Mouse (Mus musculus) liver, embryonic 12.5 days (tissue): ENCODE measurements around the gene Eif2b3. TPM values are rescaled to one million over a fixed set of nuclear protein-coding genes. Genes with fewer than 3 reads are reported as not detected.

Experiments
- ATAC-seq: fragments of 200-750 bp; cut with Nextera tagmentation; 2 replicates; pipeline ENCODE4 v1.8.0; 2017; ENCODE audit warnings: moderate number of reproducible peaks, mild to moderate bottlenecking, moderate library complexity
- H3K27ac ChIP-seq: fragments of 300-500 bp; sonication (generic); 2 replicates; pipeline ENCODE4 v1.5.1; 2016; ENCODE audit warnings: mild to moderate bottlenecking
- H3K27me3 ChIP-seq: fragments of 300-500 bp; sonication (generic); replicated peaks from 2 replicates; pipeline ENCODE4 v1.6.1; 2016; ENCODE audit warnings: mild to moderate bottlenecking, moderate library complexity
- H3K36me3 ChIP-seq: fragments of 300-500 bp; sonication (generic); 2 replicates; pipeline ENCODE4 v1.6.1; 2016; ENCODE audit warnings: mild to moderate bottlenecking, moderate library complexity
- H3K4me1 ChIP-seq: fragments of 300-500 bp; sonication (generic); 2 replicates; pipeline ENCODE4 v1.6.1; 2016
- H3K4me2 ChIP-seq: fragments of 300-500 bp; sonication (generic); 2 replicates; pipeline ENCODE4 v1.6.1; 2016; ENCODE audit warnings: mild to moderate bottlenecking, moderate library complexity
- H3K4me3 ChIP-seq: fragments of 300-500 bp; sonication (generic); 2 replicates; pipeline ENCODE4 v1.5.1; 2016; ENCODE audit warnings: mild to moderate bottlenecking, moderate library complexity
- H3K9ac ChIP-seq: fragments of 300-500 bp; sonication (generic); 2 replicates; pipeline ENCODE4 v1.6.1; 2016; ENCODE audit warnings: mild to moderate bottlenecking, moderate library complexity
- H3K9me3 ChIP-seq: fragments of 300-500 bp; sonication (generic); replicated peaks from 2 replicates; pipeline ENCODE4 v1.6.1; 2016; ENCODE audit warnings: mild to moderate bottlenecking, moderate library complexity
- WGBS: fragments of 180-500 bp; shearing (Covaris S2); methylation state at CpG from one replicate; pipeline ENCODE4 v1.1.7; 2016; ENCODE audit not compliant: insufficient replicate concordance; 5-methylcytosine and 5-hydroxymethylcytosine counted together
- polyA plus RNA-seq: library from polyadenylated mRNA; unstranded; fragments of >200 nt; fragmentation: Nextera tagmentation; extraction: Ambion mirVana; gene quantifications from 2 replicates; pipeline ENCODE4 v1.2.1, GENCODE M21; 2016

Gene Eif2b3
- polyA plus RNA-seq, 1 experiment from 2014 or later, result 55.2 TPM

- H3K9ac ChIP-seq, result peak overlapping the region; percentile 2; the same call in 1 of the 2 replicates
- WGBS, result 74% methylated on average over 4 of the region's 4 CpGs
- ATAC-seq, result no peak
Measured at GRCm38 (mm10) chr4:117023469-117023868, 4.3 kb downstream of the Eif2b3 start.

GRCm38 (mm10) chr4:117031105-117031504, 11.9 kb downstream of the Eif2b3 start:
- Histone ChIP-seq H3K4me1 (no peaks in the 10 kb centered on the region), H3K36me3 (peaks cover 68% of the 10 kb centered on the region), H3K27ac (no peak overlapping the region), H3K9me3 (no peaks in the 10 kb centered on the region), H3K4me3 (no peak overlapping the region), H3K9ac (no peak overlapping the region), H3K4me2 (no peak overlapping the region), H3K27me3 (no peaks in the 10 kb centered on the region)
- no peak for ATAC-seq
- 90% methylated on average over 1 of the region's 1 CpGs for WGBS

More at GRCm38 (mm10) chr4:117023469-117023868, 4.3 kb downstream of the Eif2b3 start:
- Histone ChIP-seq H3K4me3 (no peak overlapping the region), H3K27me3 (no peaks in the 10 kb centered on the region), H3K36me3 (peaks cover 51% of the 10 kb centered on the region), H3K4me2 (no peak overlapping the region), H3K4me1 (peaks cover 42% of the 10 kb centered on the region), H3K9me3 (no peaks in the 10 kb centered on the region), H3K27ac (peak overlapping the region; percentile 38; the same call in 1 of the 2 replicates)

GRCm38 (mm10) chr4:117039925-117040687, 20.9 kb downstream of the Eif2b3 start:
- Histone ChIP-seq H3K4me2 (no peak overlapping the region), H3K27me3 (no peaks in the 10 kb centered on the region), H3K4me3 (no peak overlapping the region), H3K9ac (no peak overlapping the region), H3K4me1 (peaks cover 14% of the 10 kb centered on the region), H3K27ac (no peak overlapping the region), H3K9me3 (no peaks in the 10 kb centered on the region), H3K36me3 (peaks cover 42% of the 10 kb centered on the region)
- WGBS, result 72% methylated on average over 9 of the region's 9 CpGs
- no peak for ATAC-seq

GRCm38 (mm10) chr4:117040791-117041190, 21.6 kb downstream of the Eif2b3 start:
- no peak for ATAC-seq
- no peak overlapping the region for H3K27ac ChIP-seq
- WGBS, result 69% methylated on average over 1 of the region's 1 CpGs
- H3K4me3 ChIP-seq, result no peak overlapping the region
- no peaks in the 10 kb centered on the region for H3K9me3 ChIP-seq
- H3K36me3 ChIP-seq, result peaks cover 39% of the 10 kb centered on the region
- no peak overlapping the region for H3K9ac ChIP-seq
- no peak overlapping the region for H3K4me2 ChIP-seq
- H3K27me3 ChIP-seq, result no peaks in the 10 kb centered on the region
- H3K4me1 ChIP-seq, result peaks cover 14% of the 10 kb centered on the region

GRCm38 (mm10) chr4:117041283-117041721, 22.1 kb downstream of the Eif2b3 start:
- peak; percentile 24; the same call in 1 of the 2 replicates for ATAC-seq
- Histone ChIP-seq H3K4me1 (peaks cover 14% of the 10 kb centered on the region), H3K27me3 (no peaks in the 10 kb centered on the region), H3K4me2 (no peak overlapping the region), H3K36me3 (peaks cover 43% of the 10 kb centered on the region), H3K9ac (no peak overlapping the region), H3K9me3 (no peaks in the 10 kb centered on the region), H3K27ac (peak overlapping the region; percentile 67), H3K4me3 (no peak overlapping the region)
- WGBS, result 42% methylated on average over 4 of the region's 4 CpGs

- H3K36me3 ChIP-seq, result peaks cover 69% of the 10 kb centered on the region
- no peak overlapping the region for H3K9ac ChIP-seq
- H3K27me3 ChIP-seq, result no peaks in the 10 kb centered on the region
- H3K4me1 ChIP-seq, result 0 out of 2 replicates have a peak, but pooled peaks cover 4% of the 10 kb centered on the region
- no peak for ATAC-seq
- H3K4me3 ChIP-seq, result no peak overlapping the region
- H3K9me3 ChIP-seq, result no peaks in the 10 kb centered on the region
- WGBS, result 81% methylated on average over 3 of the region's 3 CpGs
- H3K27ac ChIP-seq, result 0 out of 2 replicates have a peak overlapping the region, but pooled peaks have one; percentile 14
- no peak overlapping the region for H3K4me2 ChIP-seq
Measured at GRCm38 (mm10) chr4:117048836-117049235, 29.6 kb downstream of the Eif2b3 start.

GRCm38 (mm10) chr4:117049485-117049884, 30.3 kb downstream of the Eif2b3 start:
- peaks cover 69% of the 10 kb centered on the region for H3K36me3 ChIP-seq
- WGBS, result 88% methylated on average over 1 of the region's 1 CpGs
- no peak for ATAC-seq

GRCm38 (mm10) chr4:117052626-117053025, 33.4 kb downstream of the Eif2b3 start:
- peaks cover 30% of the 10 kb centered on the region for H3K4me1 ChIP-seq
- WGBS, result 85% methylated on average over 4 of the region's 4 CpGs

More at GRCm38 (mm10) chr4:117049485-117049884, 30.3 kb downstream of the Eif2b3 start:
- no peaks in the 10 kb centered on the region for H3K27me3 ChIP-seq
- H3K27ac ChIP-seq, result no peak overlapping the region
- no peaks in the 10 kb centered on the region for H3K9me3 ChIP-seq
- H3K4me2 ChIP-seq, result no peak overlapping the region
- H3K4me3 ChIP-seq, result no peak overlapping the region
- no peak overlapping the region for H3K9ac ChIP-seq
- peaks cover 3% of the 10 kb centered on the region; the same call in 1 of the 2 replicates for H3K4me1 ChIP-seq

GRCm38 (mm10) chr4:117053956-117054355, 34.8 kb downstream of the Eif2b3 start:
- 90% methylated on average over 4 of the region's 4 CpGs for WGBS
- 0 out of 2 replicates have a peak overlapping the region, but pooled peaks have one; percentile 45 for H3K27ac ChIP-seq

More at GRCm38 (mm10) chr4:117052626-117053025, 33.4 kb downstream of the Eif2b3 start:
- Histone ChIP-seq H3K9me3 (no peaks in the 10 kb centered on the region), H3K4me2 (no peak overlapping the region), H3K4me3 (no peak overlapping the region), H3K36me3 (peaks cover 42% of the 10 kb centered on the region), H3K9ac (no peak overlapping the region), H3K27me3 (no peaks in the 10 kb centered on the region), H3K27ac (no peak overlapping the region)
- ATAC-seq, result no peak

GRCm38 (mm10) chr4:117056102-117056501, 36.9 kb downstream of the Eif2b3 start:
- H3K4me2 ChIP-seq, result peak overlapping the region; percentile 62
- H3K27ac ChIP-seq, result peak overlapping the region; percentile 94
- peaks cover 48% of the 10 kb centered on the region for H3K4me1 ChIP-seq
- H3K9ac ChIP-seq, result peak overlapping the region; percentile 66
- H3K4me3 ChIP-seq, result peak overlapping the region; percentile 22; the same call in 1 of the 2 replicates
- ATAC-seq, result peak; percentile 100
- peaks cover 43% of the 10 kb centered on the region for H3K36me3 ChIP-seq
- no peaks in the 10 kb centered on the region for H3K27me3 ChIP-seq
- H3K9me3 ChIP-seq, result no peaks in the 10 kb centered on the region

More at GRCm38 (mm10) chr4:117053956-117054355, 34.8 kb downstream of the Eif2b3 start:
- peaks cover 43% of the 10 kb centered on the region for H3K4me1 ChIP-seq
- no peak overlapping the region for H3K4me2 ChIP-seq
- H3K4me3 ChIP-seq, result no peak overlapping the region
- H3K9ac ChIP-seq, result no peak overlapping the region
- H3K9me3 ChIP-seq, result no peaks in the 10 kb centered on the region
- no peak for ATAC-seq
- peaks cover 35% of the 10 kb centered on the region for H3K36me3 ChIP-seq
- no peaks in the 10 kb centered on the region for H3K27me3 ChIP-seq

- ATAC-seq, result peak; percentile 71
- 47% methylated on average over 2 of the region's 2 CpGs for WGBS
- Histone ChIP-seq H3K4me2 (peak overlapping the region; percentile 62), H3K9me3 (no peaks in the 10 kb centered on the region), H3K36me3 (peaks cover 45% of the 10 kb centered on the region), H3K9ac (peak overlapping the region; percentile 66), H3K4me1 (peaks cover 48% of the 10 kb centered on the region), H3K4me3 (peak overlapping the region; percentile 22; the same call in 1 of the 2 replicates), H3K27ac (peak overlapping the region; percentile 94), H3K27me3 (no peaks in the 10 kb centered on the region)
Measured at GRCm38 (mm10) chr4:117056514-117056913, 37.3 kb downstream of the Eif2b3 start.

- Histone ChIP-seq H3K9me3 (no peaks in the 10 kb centered on the region), H3K9ac (0 out of 2 replicates have a peak overlapping the region, but pooled peaks have one; percentile 4), H3K27me3 (no peaks in the 10 kb centered on the region), H3K4me1 (peaks cover 48% of the 10 kb centered on the region), H3K4me3 (no peak overlapping the region), H3K4me2 (peak overlapping the region; percentile 27), H3K27ac (peak overlapping the region; percentile 94), H3K36me3 (peaks cover 53% of the 10 kb centered on the region)
- 46% methylated on average over 4 of the region's 4 CpGs for WGBS
- peak; percentile 51; the same call in 1 of the 2 replicates for ATAC-seq
Measured at GRCm38 (mm10) chr4:117058512-117058911, 39.3 kb downstream of the Eif2b3 start.
